Mouse (Mus musculus) monocyte, adult 5-6 weeks (primary cell): Measurements from ENCODE around the gene Stxbp1. TPM values are rescaled to one million over a fixed set of nuclear protein-coding genes. Genes with fewer than 3 reads are reported as not detected.

Experiments
- ATAC-seq: fragments of 153-309, 156-312 bp; replicated peaks from 2 replicates; pipeline ENCODE4 v1.8.0; 2017; ENCODE audit warnings: mild to moderate bottlenecking; ENCODE audit not compliant: low TSS enrichment, insufficient number of reproducible peaks, severe bottlenecking, poor library complexity, low FRiP score
- total RNA-seq: library from RNA; stranded (forward); fragments of 200-1000, 200-491, 200-594 nt; gene quantifications from 3 replicates; pipeline ENCODE4 v1.2.3, GENCODE M21; 2017

Stxbp1 gene
- total RNA-seq, 1 experiment from 2014 or later: 1.1 TPM

GRCm38 (mm10) chr2:32846101-32846804 is 792 bp downstream of the Stxbp1 start:
- 0 out of 2 replicates have a peak, but pooled peaks have one; percentile 5 for ATAC-seq

- no peak for ATAC-seq
Measured at GRCm38 (mm10) chr2:32845572-32846100, 1.4 kb downstream of the Stxbp1 start.

GRCm38 (mm10) chr2:32842558-32842957 is 4.5 kb downstream of the Stxbp1 start:
- no peak for ATAC-seq

GRCm38 (mm10) chr2:32841099-32841498 is 5.9 kb downstream of the Stxbp1 start:
- no peak for ATAC-seq

GRCm38 (mm10) chr2:32839261-32839660 is 7.8 kb downstream of the Stxbp1 start:
- ATAC-seq: no peak

- 0 out of 2 replicates have a peak, but pooled peaks have one; percentile 38 for ATAC-seq
Measured at GRCm38 (mm10) chr2:32838147-32838884, 8.7 kb downstream of the Stxbp1 start.

GRCm38 (mm10) chr2:32835588-32835987 is 11.5 kb downstream of the Stxbp1 start:
- ATAC-seq: no peak

- no peak for ATAC-seq
Measured at GRCm38 (mm10) chr2:32834496-32834895, 12.5 kb downstream of the Stxbp1 start.

- ATAC-seq: no peak
Measured at GRCm38 (mm10) chr2:32828979-32829676, 17.9 kb downstream of the Stxbp1 start.

GRCm38 (mm10) chr2:32825796-32826195 is 21.2 kb downstream of the Stxbp1 start:
- no peak for ATAC-seq

GRCm38 (mm10) chr2:32824778-32825177 is 22.3 kb downstream of the Stxbp1 start:
- no peak for ATAC-seq

GRCm38 (mm10) chr2:32824181-32824580 is 22.9 kb downstream of the Stxbp1 start:
- ATAC-seq: no peak

GRCm38 (mm10) chr2:32823579-32824154 is 23.4 kb downstream of the Stxbp1 start:
- ATAC-seq: no peak

GRCm38 (mm10) chr2:32823153-32823552 is 23.9 kb downstream of the Stxbp1 start:
- ATAC-seq: 0 out of 2 replicates have a peak, but pooled peaks have one; percentile 7

- no peak for ATAC-seq
Measured at GRCm38 (mm10) chr2:32822643-32823042, 24.4 kb downstream of the Stxbp1 start.

- ATAC-seq: peak; percentile 60; the same call in 1 of the 2 replicates
Measured at GRCm38 (mm10) chr2:32821041-32821802, 25.8 kb downstream of the Stxbp1 start.

- ATAC-seq: no peak
Measured at GRCm38 (mm10) chr2:32818208-32818607, 28.8 kb downstream of the Stxbp1 start.

GRCm38 (mm10) chr2:32817589-32817988 is 29.5 kb downstream of the Stxbp1 start:
- ATAC-seq: no peak
